Mouse (Mus musculus) urinary bladder, postnatal 14 days (tissue): ENCODE results near the gene Socs4.
"Not testable (repeated sequence)": the region's sequence is repeated elsewhere in the genome, so short reads cannot be mapped to it uniquely, and the experiment has no call there.

ENCODE experiments used
- DNase-seq: peaks from one replicate; pipeline ENCODE4 v3.0.0; 2021; ENCODE audit warnings: low spot score

Socs4 gene

DNA sequence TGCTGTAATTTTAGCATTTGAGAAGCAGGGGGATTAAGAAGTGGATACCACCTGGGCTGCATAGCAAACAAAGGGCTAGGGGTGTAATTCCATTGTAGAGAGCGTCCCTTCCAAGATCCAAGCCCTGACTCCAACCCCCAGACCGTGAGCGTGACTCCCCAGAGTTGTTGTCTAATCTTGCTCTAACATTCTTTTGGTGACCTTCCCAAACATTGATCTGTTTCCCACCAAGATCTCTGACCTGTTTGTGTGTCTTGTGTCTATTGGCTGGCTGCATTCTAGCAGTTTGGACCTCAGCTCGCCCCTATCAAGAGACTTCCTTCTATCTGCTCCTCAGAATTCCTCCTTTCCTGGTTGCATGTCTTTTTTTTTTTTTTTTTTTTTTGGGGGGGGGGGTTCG is 10.3 kb downstream of the Socs4 start:
- no peak for DNase-seq

DNA sequence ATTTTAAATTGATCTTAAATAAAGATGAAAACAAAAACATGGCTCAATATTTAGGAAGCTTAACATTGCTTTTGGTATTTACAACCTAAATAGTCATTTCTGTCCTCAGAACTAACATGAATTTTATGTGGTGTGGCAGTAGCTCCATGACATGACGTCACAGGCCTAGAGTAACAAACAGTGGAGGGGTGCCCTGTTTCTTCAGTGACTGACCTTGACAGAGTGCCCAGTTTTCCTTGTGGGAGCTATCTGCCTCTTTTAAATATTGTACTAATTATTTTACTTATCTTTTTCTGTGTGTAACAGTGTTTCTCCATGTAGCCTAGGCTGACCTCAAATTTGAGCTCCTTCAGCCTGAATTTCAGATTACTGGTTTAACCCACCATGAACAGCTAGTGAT is 15.0 kb downstream of the Socs4 start:
- DNase-seq = no peak

GRCm38 (mm10) chr14:47294136-47294535 is 17.4 kb downstream of the Socs4 start:
- DNase-seq = no peak

GRCm38 (mm10) chr14:47296232-47296631 is 19.5 kb downstream of the Socs4 start:
- DNase-seq = no peak

DNA sequence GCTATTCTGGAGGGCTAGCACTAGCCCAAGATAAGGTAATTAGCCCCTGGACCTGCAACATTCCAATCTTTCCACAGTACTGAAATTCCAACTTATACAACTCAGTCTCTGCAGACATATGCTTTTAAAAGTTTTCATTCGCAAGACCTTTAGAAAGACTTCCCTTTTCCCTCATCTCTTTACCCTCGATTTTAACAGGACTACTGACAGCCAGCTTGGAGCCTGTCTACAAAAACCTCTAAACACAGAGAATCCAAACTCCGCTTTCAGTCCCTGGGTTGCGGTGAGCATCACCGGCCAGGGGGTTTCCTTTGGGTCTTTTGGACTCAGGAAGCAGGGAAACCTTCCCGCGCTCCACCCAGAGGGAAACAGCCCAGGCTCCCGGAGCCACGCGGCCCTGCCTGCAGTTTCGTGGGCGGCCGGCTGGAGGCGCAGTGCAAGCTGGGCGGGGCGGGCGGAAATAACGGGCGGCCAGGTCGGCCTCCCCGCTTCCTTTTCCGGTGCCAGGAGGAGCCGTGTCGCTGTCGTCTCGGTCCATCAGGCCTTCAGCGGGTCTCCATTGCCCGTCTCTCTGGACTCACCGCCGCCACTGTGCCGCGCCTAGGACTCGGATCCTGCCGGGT is 21.2 kb downstream of the Socs4 start, which contains the start of gene Mapk1ip1l:
Gene Mapk1ip1l, plus strand, starts transcription at position 482 of the 623 bp plus-strand sequence.
- peak; percentile 92 for DNase-seq

DNA sequence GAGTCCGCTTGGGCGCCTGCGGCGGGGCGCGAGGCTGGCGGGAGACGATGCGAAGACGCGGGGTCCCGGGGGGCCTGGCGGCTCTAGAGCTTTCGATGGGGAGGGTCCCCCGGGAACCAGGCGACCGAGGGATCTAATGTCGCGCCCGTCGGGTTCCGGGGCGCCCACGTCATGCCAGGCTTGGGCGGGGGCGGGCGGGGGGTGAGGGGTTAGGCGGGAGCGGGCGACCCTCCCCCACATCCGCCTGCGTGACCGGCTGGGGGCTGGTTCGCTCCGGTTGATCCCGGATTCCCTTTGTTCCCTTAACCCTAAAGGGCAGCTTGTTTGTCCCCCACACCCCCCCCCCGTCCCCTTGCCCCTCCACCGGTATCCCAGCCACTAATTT is 21.7 kb downstream of the Socs4 start:
- DNase-seq = no peak

DNA sequence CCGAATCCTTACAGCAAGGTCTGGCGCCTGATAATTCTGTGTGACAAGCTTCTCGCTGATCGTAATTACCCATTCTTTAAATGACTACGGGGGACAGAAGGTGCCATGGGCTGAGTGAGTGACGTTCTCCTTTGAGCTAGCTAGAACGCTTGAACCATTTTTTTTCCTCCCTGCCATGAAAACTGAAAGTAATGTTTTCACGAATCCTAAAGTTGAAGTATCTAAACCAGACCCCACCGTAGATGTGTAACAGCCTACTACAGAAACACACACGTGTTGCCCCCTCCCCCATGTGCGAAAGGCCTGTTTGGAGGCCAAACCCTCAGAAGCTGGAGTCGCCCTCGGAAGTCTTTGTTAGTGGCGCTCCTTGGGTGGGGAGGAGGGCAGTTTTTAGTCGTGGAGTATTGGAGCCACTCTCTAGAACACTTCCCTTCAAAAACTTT is 22.1 kb downstream of the Socs4 start:
- no peak for DNase-seq

GRCm38 (mm10) chr14:47302885-47303680 is 26.4 kb downstream of the Socs4 start:
- no peak for DNase-seq

DNA sequence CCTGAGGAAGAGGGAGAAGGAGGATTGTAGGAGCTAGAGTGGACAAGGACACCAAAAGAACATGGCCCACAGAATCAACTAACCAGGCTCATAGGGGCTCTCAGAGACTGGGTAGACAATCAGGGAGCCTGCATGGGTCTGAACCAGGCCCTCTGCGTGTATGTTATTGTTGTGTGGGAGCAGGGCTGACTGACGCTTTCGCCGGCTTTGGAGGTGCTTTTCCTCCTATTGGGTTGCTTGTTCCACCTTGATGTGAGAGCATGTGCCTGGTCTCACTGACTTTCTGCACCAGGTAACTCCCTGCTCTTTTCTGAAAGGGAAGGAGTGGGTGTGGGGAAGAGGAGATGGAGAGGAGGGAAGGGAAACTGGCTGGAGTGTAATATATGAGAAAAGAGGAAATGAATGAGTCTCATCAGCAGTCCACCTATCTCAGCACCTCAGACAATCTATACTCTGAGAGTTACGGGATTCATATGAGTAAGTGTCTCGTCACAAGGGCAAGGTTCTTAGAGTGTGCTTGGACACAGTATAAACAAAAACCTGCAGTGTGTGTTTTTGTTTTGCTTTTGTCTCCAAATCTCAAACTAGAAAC is 28.2 kb downstream of the Socs4 start:
- DNase-seq = no peak

DNA sequence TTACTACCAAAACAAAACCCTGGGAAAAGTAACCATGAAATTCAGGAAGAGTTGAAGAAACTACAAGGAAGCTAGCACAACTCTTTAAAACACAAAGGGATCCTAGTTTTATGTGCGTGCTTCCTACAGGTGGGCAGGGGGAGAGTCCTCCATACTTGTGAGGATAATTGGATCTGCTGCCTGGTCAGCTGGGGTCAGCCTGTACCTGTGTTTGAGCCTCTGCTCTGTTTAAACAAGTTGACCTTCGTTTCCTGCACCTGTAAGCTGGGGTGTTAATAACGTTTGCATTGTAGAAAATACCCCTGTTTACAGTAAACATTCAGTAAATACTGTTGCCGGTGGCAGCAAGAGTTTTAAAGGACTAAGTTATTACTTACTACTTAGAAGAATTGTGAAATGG is 29.2 kb downstream of the Socs4 start:
- DNase-seq = no peak

- DNase-seq = no peak
Measured at GRCm38 (mm10) chr14:47307669-47308068, 30.9 kb downstream of the Socs4 start.

GRCm38 (mm10) chr14:47309061-47309460 is 32.3 kb downstream of the Socs4 start:
- DNase-seq = no peak

GRCm38 (mm10) chr14:47310342-47311181 is 33.8 kb downstream of the Socs4 start:
- no peak for DNase-seq

GRCm38 (mm10) chr14:47319362-47319761 is 42.6 kb downstream of the Socs4 start:
- DNase-seq = no peak

DNA sequence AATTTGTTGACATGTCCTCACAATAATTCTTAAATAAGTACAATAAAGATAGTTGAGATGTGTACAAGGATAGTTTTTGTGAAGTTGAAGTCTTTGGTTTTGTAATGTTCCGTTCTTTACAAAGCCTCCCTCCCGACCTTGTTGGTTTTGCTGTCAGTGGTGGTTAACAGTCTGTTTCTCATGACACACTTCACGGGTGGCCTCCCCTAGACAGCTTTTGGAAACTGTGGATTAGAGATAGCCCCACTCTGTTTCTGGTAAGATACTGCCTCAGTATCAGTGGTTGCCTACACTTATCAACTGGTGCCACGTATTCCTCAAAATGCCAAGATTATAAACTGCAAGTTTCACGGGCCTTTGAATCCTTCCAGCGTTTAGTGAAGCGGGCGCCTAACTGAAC is 44.9 kb downstream of the Socs4 start:
- not testable (repeated sequence) for DNase-seq

DNA sequence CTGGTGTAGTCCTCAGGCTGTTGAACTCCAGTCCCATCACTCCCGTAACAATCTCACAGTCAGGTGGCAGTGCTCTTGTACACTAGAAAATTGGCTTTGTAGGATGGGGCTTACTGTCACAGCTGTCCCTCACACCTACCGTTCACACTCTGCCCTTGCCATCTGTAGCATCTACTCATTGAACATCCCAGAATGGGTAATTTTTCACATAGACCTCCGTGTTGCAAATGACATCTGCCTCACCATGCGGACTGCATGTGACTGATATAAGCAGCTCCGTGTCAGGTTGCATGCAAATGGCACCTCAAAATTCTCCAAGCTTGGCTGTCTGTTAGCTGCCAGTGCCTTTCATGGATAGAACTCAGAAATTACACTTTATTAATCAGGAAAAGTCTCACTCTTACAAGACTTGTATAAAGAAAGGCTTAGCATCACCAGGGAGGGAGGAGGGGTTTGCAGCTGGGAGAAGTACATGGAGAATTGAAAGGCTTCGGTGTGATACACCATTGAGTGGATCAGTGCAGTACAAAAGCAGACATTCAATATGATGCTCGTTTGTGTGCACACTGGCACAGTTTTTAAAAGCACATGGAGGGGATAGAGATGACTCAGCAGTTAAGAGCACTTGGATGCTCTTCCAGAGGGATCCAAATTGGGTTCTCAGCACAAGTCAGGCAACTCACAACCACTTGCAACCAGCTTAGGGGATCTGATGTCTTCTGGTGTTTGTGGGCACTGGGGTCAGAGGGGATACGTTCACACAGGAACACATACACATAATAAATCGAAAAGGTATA is 49.4 kb downstream of the Socs4 start:
- no peak for DNase-seq

DNA sequence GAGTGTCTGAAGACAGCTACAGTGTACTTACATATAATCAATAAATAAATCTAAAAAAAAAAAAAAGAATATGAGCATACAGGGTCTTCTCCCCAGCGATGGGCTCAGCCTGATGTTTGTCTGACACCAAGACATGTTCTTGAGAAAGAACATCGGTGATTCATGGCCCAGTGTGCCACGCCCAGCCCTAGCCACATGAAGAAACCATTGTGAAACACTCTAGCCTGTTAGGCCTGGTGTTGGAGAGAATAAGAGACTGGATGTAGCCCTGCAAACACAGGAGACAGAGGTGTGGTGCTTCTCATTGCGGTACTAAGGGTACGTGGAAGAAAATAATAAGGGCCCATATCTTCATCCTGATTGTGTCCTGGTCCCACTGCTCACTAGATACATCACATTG is 50.6 kb downstream of the Socs4 start:
- DNase-seq = peak; percentile 40

DNA sequence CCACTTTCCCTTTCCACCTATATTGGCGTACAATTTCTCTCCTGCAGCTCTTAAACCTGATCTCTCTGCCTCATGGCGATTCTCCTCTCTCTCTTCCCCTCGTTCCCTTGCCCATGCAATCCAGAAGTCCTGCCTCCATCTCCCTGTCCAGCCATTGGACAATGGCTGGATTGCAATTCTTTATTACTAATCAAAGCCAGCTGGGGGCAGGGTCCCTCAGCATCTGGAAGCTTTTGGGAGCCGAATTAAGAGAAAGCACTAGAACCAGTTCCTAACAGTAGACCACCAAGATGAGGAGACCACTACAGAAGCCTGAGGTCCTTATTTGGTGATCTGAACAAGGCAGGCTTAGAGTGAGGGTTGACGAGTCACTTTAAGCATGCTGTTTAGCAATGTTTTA is 55.2 kb downstream of the Socs4 start:
- no peak for DNase-seq

GRCm38 (mm10) chr14:47334819-47335218 is 58.1 kb downstream of the Socs4 start:
- peak; percentile 81 for DNase-seq

- DNase-seq = no peak
Measured at GRCm38 (mm10) chr14:47335300-47335699, 58.6 kb downstream of the Socs4 start.

- DNase-seq = no peak
Measured at GRCm38 (mm10) chr14:47340231-47340925, 63.6 kb downstream of the Socs4 start.
